Mouse (Mus musculus): ENCODE measurements around the gene Cox7a1.
"Not testable (repeated sequence)": the region's sequence is repeated elsewhere in the genome, so short reads cannot be mapped to it uniquely, and the experiment has no call there.

DNA sequence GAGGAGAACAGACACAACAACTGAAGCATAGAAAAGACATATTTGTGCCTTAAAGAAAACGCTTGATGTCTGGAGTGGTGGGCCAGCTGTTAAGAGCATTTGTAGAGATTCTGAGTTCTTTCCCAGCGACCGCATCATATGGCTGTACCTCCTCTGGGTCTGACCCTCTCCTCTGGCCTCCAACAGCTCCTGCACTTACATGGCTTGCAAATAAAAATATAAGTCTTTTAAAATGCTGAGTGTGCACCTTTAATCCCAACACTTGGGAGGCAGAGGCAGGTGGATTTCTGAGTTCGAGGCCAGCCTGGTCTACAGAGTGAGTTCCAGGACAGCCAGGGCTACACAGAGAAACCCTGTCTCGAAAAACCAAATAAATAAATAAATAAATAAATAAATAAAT, 16.7 kb downstream of the Cox7a1 start:
- TF ChIP-seq POLR2A (IDR thresholded peaks at IDR 0.05; ENCODE audit: control insufficient read depth, low read depth, low read length); CTCF (IDR thresholded peaks at IDR 0.05; ENCODE audit: control insufficient read depth, insufficient read depth, insufficient replicate concordance, low read depth, low read length): not testable (repeated sequence)

All from testis, adult 2 months (tissue).